Mouse (Mus musculus) B cell, adult 2 months (primary cell): Measurements from ENCODE around the gene Kif13a.

Experiments
- DNase-seq, 2 experiments: peaks; one replicate each; pipeline ENCODE4 v3.0.0; 2022

Kif13a gene

DNA sequence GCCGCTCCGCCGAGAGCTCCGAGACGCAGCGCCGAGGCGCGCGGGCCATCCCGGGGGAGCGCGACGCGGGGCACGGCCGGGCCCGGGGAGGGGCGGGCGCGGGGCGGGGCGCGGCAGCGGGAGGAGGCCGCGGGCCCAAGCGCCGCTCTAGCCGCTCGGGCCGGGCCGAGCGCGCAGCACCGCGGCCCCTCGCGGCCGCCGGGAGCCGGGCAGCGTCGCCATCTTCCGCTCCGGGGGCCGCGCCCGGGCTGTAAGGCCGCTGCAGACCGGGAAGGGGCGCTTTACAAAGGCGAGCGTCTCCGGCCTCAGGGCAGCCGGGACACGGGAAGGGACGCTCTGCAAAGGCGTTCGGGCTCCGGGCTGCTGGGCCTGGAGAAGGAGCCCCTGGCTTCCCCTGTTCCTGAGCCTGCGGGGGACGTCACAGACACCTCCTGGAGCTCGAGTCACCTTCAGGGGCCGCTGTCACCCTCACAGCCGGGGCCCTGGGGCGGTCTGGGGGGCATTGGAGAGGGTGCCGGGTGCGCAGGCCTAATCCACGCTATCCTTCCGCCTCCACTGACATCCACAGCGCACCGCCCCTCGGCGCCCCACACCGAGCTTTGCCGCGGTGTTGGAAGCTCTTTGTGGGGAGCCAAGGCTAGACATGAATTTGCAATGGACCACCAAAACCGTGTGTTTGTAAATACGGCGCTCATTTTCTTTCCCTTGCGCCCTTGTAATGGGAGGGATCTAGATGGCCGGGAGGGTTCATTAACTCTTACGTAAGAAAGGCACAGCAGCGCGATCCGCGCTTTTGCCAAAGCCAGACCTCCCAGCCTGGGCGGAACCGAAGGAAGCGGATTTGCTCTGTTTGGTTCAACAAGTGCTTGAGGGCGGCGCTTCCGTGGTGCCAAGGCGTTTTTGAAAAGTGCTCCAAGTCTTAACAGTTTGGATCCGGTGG lies at the start of gene Kif13a:
Kif13a (minus strand) TSS at position 149 of the 940 bp plus-strand sequence.
- DNase-seq = peak; percentile 65 to 66

DNA sequence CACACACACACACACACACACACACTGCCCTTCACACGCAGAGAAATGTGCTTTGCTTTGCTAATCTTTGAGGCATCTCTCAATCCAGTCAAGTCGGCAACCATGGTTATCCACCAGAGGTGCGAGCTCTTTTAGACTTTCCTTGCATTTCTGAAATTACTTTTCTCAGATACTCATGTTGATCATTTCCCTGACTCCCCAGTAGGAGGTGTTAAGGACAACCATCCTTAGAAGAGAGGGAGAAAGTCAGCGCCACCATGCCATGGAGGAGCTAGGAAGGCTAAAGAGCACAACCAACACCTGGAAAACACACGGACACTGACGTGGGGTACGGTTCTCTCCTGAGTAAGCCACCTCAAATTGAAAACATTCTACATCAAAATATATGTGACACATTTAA lies 46.9 kb upstream of the Kif13a start:
- no peak for DNase-seq

DNA sequence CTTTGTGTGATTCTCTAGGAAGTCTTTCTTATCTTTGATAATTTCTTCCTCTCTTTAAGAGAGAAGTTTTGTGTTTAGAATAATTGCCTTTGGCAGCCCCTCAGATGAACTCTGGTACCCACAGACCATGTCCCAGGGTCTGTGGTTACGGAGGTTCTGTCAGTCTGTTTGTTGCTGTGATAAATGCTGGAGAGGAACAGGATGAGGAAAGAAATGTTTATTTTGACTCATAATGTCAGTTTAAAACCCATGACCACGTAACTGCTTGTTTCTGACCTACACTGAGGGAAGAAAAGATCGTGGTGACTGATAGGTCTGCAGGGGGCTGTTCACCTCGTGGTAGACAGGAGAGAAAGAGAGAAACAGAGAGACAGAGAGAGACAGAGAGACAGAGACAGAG lies 46.3 kb upstream of the Kif13a start:
- no peak for DNase-seq

DNA sequence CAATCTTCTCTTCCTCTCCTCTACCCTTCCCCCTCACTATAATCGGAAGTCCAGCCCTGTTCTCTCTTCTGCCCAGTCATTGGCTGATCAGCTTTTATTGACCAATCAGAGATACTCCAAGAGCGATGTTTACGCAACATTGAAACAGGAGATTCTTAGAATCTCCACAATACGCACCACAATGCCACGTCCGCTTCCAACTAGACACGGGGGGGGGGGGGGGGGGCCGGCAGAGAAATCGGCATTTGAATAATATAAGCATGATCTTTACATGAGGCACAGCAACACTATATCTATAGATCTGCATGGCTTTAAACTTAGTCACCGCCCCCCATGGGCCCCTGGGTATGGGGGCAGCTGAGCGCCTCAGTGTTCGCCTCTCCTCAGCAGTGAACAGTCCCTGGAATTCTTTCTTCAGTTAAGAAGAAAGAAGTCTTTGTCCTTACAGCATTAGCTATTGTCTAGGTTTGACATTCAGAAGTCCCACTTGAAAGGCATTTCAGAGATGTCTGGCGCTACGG lies 45.4 kb upstream of the Kif13a start:
- DNase-seq = no peak

DNA sequence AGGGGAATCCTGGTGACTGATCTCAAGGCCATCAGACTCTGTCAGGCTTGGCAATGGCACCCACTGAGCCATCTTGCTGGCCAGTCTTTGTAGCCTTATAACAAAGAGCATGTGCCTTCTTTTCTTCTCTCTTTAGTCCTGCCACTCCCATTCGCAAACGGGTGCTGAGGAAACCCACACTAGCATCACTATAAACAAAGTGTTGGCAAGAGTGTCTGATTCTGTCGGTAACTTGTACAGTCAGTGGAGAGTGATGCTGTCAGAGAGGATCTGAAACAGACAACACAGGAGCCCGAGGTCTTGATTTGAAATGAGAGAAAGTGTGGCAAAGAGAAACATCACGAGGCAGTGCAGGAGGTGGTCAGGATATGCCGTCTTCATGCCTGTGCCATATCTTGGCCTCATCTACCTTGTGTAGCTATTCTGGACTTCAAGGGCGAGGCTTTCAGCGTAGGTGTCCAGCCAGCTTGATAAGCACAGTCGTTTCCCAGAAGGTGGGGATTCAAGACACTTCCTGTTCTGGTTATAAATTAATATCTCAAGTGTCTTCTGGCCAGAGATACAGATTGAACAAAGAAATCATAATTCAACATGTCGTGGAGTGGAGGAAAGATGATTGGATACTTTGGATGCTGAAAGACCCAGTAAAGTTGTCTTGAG lies 40.7 kb upstream of the Kif13a start:
- DNase-seq = no peak

DNA sequence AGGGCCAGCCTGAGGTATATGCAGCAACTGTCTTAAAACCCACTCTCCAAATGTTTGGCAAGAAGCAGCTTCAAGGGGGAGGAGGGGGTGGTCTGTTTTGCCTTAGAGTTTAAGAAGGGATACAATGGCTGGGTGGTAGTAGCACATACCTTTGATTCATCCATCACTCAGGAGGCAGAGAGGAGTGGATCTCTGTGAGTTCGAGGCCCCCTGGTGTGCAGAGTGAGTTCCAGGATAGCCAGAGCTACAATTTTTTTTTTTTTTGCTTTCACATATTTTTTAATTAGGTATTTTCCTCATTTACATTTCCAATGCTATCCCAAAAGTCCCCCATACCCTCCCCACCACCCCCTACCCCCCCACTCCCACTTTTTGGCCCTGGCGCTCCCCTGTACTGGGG lies 39.0 kb upstream of the Kif13a start:
- no peak for DNase-seq

DNA sequence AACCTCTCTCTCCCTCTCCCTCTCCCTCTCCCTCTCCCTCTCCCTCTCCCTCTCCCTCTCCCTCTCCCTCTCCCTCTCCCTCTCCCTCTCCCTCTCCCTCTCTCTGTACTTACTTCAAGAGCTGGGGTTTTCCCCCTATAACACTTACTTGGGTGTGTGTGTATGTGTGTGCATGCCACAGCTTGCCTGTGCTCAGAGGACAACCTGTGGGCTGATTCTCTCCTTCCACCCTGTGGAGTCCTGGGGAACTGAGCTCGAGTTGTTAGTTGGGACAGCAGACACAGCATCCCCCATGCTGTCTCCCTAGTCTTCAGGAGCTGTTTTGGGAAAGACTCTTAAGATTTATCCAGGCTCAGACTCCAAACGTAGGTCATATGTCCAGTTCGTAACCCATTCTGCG lies 37.6 kb upstream of the Kif13a start:
- no peak for DNase-seq

DNA sequence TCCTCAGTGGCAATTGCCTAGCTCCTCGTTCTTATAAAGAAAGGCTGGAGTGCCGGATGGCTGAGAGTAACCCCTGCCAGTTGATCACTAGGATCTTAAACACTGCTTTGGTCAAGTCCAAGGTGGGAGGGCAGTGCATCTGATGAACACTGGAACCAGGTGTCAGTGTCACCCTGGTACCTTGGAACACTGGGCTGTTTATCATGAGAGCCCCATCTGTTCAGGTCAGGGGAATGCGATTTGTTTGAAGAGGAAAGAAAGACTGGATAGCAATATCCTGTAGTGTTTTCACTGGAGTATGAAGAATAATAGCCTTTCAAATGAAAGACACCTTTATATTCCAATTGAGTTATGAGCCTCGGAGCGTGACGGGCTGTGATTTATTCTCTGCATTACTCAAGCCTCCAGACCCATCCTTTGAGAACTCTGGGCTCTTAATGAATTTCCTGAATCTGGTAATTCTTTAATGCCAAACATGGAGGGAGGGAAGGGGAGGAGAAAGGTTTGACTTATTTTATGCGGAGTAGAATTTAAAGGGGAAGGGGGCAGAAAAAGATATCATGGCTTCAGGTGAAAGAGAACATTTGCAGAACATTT lies 31.3 kb upstream of the Kif13a start:
- DNase-seq = no peak

DNA sequence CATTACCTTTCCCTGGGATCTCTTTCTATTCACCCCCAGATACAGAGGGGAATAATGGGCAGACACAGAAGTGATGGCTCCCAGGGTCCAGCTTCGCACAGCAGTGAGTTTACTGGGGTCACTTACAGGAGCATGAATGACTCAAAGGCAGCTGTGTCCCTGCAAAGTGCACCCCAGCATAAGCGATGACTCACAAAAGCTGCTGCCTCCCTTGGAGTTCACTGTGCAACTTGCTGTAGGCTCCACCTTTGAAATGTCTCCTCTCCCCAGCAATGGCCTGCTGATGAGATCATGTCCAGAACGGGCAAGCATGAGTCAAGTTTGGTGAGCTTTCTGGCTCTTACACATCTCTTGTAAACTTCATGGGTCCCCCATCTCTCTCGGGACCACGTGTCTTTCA lies 29.5 kb upstream of the Kif13a start:
- DNase-seq = no peak

DNA sequence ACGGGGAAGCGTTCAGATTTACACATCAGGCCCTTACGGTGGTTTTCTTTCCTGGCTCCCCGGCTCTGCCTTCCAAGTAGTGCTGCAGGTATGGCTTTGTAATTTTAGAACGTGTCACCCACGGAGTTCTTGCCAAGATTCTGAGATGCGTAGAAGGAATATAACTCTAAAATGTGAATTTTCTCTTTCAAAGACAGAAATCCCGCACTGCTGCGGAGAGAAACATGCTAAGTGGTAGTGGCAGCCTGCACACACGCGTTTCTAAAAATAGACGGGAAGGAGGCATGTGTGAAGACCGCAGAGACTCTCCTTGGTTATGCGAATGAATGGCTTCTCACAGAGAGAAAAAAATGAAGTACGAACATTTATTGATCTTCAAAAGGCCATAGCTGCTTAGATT lies 21.5 kb upstream of the Kif13a start:
- DNase-seq = no peak

DNA sequence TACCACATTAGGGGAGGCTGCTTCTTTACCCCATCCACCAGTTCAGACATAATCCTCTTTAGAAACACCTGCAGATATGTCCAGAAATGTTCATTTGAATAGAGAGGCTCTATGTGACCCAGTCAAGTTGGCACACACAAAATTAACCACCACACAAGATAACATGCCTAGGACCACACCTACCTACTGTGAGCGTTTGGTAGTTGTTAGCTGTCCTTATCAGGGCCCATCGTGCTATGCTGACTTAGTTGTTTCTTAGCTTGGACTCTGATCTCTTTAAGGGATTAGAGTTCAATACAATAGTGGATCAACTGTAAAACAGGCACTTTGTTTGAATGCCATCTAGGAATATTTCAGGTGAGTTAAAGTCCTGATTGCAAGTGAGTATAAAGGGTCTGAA lies 20.1 kb upstream of the Kif13a start:
- no peak for DNase-seq

DNA sequence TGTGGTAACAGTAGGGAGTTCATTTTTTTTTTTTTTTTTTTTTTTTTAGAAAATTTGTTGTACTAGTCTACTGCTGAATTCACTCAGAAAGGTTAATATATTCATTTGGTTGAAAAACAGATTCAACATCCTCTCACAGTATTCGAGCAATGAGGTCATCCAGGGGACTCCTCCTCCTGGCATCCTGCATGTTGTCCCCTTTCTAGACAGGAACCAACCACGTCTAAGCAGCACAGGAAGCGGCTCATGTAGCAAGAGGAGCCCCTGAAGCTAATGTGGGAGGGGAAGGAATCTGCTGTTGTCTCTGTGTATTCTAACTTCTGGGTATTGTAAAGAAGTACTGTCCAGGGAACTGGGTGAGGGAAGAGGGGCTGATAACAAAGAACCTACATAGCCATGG lies 18.4 kb upstream of the Kif13a start:
- DNase-seq = no peak

DNA sequence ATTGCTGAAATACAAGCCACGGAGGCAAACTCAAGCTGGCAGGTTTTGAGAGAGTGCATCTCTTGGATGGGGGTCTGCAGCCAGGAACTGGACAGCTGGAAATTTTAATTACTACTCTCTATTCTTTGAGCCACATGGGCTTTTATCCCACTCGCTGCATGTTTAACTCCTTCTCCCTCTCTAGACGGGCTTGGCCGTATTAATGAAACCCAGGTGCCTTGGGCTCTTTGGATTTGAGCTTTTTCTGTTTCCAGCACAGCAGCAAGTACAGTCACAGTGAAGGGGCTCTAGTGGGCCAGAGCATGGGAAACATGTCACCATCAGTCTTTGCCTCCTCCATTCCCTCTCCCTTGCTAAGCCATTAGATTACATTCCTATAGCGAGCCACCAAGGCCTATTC lies 16.4 kb upstream of the Kif13a start:
- no peak for DNase-seq

DNA sequence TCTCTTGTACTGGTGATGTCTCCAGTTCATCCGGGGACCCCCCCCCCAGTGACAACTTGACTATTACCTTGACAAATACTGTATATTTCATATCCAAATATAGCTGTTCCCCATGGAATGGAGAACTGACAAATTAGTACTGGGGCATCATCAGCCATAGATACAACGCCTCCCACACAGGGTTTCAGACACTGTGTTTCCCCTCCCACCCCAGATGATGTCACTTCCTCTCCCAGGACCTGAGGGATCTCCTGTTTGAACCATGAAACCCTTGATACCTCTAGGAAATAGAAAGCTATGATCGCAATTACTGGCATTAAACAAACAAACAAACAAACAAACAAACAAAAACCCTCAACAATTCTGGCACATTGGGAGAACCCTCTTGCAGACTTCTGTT lies 15.6 kb upstream of the Kif13a start:
- no peak for DNase-seq

DNA sequence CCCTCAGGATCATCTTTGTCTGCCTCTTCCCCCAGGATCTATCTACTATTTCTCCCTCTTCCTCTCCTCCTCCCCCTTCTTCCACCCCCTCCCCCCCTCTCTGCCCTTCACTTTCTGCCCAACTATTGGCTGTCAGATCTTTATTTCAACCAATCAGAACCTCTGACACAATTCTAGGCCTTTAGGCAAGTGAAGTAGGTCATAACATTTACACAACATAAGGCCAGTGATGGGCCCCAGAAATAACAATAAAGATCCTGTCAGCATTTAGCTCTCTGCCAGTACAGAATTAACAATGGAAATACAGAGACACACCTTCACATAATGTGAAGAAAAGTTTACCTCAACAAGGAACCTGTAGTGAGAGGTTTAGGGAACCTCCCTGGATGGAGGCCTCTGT lies 13.6 kb upstream of the Kif13a start:
- no peak for DNase-seq

DNA sequence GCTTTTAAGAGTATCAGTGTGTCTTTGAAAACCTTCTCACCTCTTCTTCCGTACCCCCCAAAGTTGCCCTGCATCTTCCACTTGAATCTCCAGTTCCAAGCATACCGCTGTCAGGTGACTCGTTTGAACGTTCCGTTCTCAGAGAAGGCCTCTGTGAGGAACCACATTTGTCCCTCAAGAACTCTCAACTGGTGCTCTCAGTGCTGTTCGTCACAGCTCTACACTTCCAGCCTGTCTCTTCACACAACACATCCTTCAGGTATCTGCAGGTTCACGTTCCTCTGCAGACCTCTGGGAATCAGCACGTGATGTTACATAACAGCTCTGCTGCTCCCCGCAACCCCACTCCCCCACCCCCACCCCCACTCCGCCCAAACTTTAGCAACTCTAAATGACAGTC lies 4.4 kb upstream of the Kif13a start:
- DNase-seq = no peak

DNA sequence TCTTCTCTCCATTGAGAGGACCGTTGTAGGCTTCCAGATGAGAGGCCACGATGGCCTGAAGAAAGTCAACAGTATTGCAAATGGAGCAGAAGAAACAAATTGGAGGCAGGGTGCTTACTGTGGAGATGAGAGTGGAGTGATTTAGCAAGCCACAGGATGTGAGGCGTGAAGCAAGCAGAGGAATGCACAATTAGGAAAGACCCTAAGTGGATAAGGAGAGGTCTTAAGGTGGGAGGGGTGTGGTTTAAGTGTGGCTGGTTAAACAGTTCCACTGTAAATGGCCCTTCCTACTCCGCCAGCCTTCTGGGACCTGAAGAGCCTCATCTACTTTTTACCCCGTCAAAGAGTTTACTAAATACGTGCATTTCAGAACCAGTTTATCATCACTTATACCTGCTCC lies 3.2 kb upstream of the Kif13a start:
- no peak for DNase-seq

DNA sequence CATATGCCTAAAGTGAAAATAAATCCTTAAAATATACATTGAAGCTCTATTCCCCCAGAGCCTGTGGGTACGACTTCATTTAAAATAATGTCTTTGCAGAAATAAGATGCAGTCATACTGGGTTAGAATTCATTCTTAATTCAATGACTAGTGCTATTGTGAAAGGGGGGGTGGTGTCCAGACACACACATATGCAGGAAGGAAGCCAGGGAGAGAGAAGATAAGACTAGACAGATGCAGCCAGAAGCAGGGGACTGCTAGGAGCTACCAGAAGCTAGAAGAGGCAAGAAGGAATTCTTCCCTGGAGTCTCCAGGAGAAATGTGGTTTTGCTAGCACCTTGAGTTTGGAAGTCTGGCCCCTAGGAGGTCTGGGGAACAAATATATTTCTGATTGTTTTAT lies 2.4 kb upstream of the Kif13a start:
- DNase-seq = no peak

DNA sequence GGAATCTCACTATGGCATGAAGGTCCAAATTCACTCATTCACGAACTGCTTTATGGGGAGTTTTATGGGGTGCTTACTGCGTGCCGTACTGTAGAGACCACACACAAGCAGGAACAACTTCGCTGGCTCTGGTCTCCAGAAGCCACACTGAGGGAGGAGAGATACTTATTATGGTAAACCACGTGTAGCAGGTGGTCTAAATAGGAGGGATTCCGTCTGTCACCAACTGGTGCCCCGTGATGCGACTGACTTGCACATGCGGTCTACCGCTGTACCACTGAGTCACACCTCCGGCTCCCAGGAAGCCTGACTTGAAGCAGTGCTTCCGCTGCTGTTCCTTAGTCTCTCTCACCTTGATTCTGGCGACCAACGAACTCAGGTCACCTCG lies 986 bp upstream of the Kif13a start:
- DNase-seq = peak; percentile 41 to 45

DNA sequence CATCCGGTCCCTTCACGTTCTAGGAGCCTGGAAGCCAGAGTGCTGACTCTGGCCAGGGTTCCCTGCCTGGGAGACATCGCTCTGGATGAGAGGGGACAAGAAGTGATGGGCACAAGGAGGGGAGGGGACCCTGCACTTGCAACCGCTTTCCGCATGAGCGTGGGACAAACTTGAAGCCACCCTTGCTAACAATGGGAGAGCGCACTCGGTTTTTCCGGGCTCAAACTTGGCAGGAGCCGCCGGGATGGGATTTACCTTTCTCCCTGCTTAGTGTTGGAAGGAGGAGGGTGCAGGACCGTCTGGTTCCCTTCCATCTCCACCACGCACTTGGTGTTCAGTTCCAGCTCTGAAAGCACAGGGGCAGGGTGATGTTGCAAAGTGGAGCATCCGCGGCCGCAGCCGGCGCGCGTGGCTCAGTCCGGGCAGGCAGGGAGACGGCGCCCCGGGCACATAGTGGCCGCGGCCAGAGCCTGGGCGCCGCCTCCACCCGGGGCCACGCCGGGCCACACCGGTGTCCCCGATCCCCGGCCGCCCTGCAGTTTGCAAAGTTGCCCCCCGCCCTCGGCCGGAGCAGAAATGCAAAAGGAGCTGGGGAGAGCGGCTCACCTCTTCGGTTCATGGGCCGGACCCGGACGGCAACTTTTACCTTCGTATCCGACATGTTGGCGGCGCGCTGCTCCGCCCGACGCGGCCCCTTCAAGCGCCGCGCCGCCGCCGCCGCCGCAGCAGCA lies 541 bp downstream of the Kif13a start:
- peak; percentile 24 to 31 for DNase-seq

DNA sequence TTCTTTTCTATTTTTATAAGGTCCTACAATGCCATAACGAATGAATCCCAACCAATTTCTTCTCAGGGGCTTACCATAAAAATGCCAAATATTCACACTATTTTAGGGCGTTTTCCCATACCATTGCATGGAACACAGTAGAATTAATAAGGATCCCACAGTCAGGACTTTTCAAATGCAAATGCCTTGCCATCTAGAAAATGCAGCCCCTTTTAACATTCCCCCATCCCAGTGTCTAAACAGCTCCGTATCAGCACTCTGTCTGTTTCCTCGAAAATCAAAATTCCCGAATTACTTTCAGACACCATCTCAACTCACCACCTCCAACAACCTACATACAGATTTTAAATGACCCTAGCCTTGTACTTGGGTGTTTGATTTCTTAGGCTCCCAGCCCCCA lies 1.3 kb downstream of the Kif13a start:
- no peak for DNase-seq

DNA sequence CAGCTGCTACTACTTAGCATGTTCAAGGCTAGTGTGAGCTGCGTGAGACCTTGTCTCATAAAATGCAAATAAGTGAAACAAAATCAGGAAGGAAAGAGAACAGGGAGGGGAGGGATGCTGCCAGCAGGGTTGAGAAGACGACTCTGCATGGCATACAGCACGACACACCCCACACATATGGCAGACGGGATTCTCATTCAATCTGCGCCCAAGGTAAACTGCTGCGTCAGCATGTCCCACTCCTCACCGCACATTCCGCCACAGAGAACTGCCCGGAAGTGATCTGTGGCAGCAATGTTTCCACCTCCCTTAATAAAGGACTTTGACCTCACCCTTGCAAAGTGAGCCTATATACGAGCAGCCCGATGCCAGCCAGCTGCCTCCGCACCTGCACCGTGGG lies 4.0 kb downstream of the Kif13a start:
- no peak for DNase-seq

DNA sequence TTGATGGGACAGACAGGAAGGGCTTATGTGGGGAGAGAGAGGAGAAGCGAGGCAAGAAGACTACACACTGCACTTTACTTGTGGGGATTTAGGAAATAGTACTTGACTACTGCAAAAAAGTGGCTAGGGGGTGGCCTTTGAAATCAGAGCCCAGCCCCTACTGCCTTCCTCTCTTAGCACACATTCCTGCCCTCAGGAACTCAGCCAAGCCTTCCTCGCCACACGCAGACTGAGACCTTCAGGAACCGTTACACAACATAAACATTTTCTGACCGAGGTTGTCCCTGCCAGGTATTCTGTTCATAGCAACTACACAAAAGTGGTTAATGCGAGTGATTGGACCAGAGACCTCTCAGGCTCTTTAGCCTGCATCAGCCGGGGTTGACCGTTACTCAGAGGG lies 8.1 kb downstream of the Kif13a start:
- DNase-seq = no peak
